Mouse (Mus musculus) frontal cortex, postnatal 36 days (tissue): ENCODE results near the gene Iqgap2.

Experiments
- DNase-seq, 2 experiments: peaks; one replicate each; pipeline ENCODE4 v3.0.0; 2022; ENCODE audit warnings: low spot score in 2 of 2

Iqgap2 gene

GRCm38 (mm10) chr13:95618859-95619258 lies 272.9 kb downstream of the Iqgap2 start:
- DNase-seq, result no peak

- DNase-seq, result peak; percentile 36 to 46
Measured at GRCm38 (mm10) chr13:95618309-95618712, 273.4 kb downstream of the Iqgap2 start, which contains the start of gene F2r. F2r (minus strand) TSS chr13:95618487.

- DNase-seq, result no peak
Measured at GRCm38 (mm10) chr13:95617671-95618171, 274.0 kb downstream of the Iqgap2 start.

GRCm38 (mm10) chr13:95617082-95617670 lies 274.5 kb downstream of the Iqgap2 start:
- DNase-seq, result no peak

GRCm38 (mm10) chr13:95616512-95616911 lies 275.2 kb downstream of the Iqgap2 start:
- no peak for DNase-seq

GRCm38 (mm10) chr13:95614757-95615156 lies 277.0 kb downstream of the Iqgap2 start:
- no peak for DNase-seq

- no peak for DNase-seq
Measured at GRCm38 (mm10) chr13:95612243-95612642, 279.5 kb downstream of the Iqgap2 start.

- no peak for DNase-seq
Measured at GRCm38 (mm10) chr13:95611752-95612151, 280.0 kb downstream of the Iqgap2 start.

GRCm38 (mm10) chr13:95610786-95611562 lies 280.7 kb downstream of the Iqgap2 start:
- no peak for DNase-seq

GRCm38 (mm10) chr13:95609088-95609420 lies 282.7 kb downstream of the Iqgap2 start:
- DNase-seq, result no peak

GRCm38 (mm10) chr13:95608416-95609087 lies 283.2 kb downstream of the Iqgap2 start:
- no peak for DNase-seq

- no peak for DNase-seq
Measured at GRCm38 (mm10) chr13:95607019-95607418, 284.7 kb downstream of the Iqgap2 start.

GRCm38 (mm10) chr13:95604288-95604687 lies 287.4 kb downstream of the Iqgap2 start:
- no peak for DNase-seq

GRCm38 (mm10) chr13:95599833-95600359 lies 291.8 kb downstream of the Iqgap2 start:
- no peak for DNase-seq

- no peak for DNase-seq
Measured at GRCm38 (mm10) chr13:95598232-95598920, 293.3 kb downstream of the Iqgap2 start.

GRCm38 (mm10) chr13:95597578-95597977 lies 294.1 kb downstream of the Iqgap2 start:
- DNase-seq, result no peak

GRCm38 (mm10) chr13:95596689-95597088 lies 295.0 kb downstream of the Iqgap2 start:
- DNase-seq, result no peak

GRCm38 (mm10) chr13:95595921-95596320 lies 295.8 kb downstream of the Iqgap2 start:
- DNase-seq, result no peak

- DNase-seq, result no peak
Measured at GRCm38 (mm10) chr13:95595411-95595810, 296.3 kb downstream of the Iqgap2 start.

GRCm38 (mm10) chr13:95592860-95593259 lies 298.9 kb downstream of the Iqgap2 start:
- no peak for DNase-seq

- DNase-seq, result no peak
Measured at GRCm38 (mm10) chr13:95591606-95592005, 300.1 kb downstream of the Iqgap2 start.

GRCm38 (mm10) chr13:95587628-95588027 lies 304.1 kb downstream of the Iqgap2 start:
- no peak for DNase-seq
